Mouse (Mus musculus): ENCODE data around the gene Zbtb7b.
A peak's percentile ranks its signal among the peaks of the same experiment; 100 is the strongest.
"Not testable (repeated sequence)": the region's sequence is repeated elsewhere in the genome, so short reads cannot be mapped to it uniquely, and the experiment has no call there.

The Zbtb7b gene

GRCm38 (mm10) chr3:89394006-89394893, at the start of gene Zbtb7b:
TSS of gene Zbtb7b (minus strand) at chr3:89394776.
- peak; percentile 53 for DNase-seq (ENCODE audit: low spot score)

- DNase-seq (ENCODE audit: low spot score): no peak
These were observed 46.1 kb upstream of the Zbtb7b start for GRCm38 (mm10) chr3:89440691-89441090.

GRCm38 (mm10) chr3:89437269-89437668, 42.7 kb upstream of the Zbtb7b start:
- no peak for DNase-seq (ENCODE audit: low spot score)

GRCm38 (mm10) chr3:89436176-89437113, 41.9 kb upstream of the Zbtb7b start, which contains the start of gene Pbxip1:
TSS of gene Pbxip1 (plus strand) at chr3:89436706.
- DNase-seq (ENCODE audit: low spot score): no peak

- no peak for DNase-seq (ENCODE audit: low spot score)
These were observed 40.5 kb upstream of the Zbtb7b start for GRCm38 (mm10) chr3:89435041-89435440.

GRCm38 (mm10) chr3:89434532-89434931, 40.0 kb upstream of the Zbtb7b start:
- no peak for DNase-seq (ENCODE audit: low spot score)

GRCm38 (mm10) chr3:89432606-89433005, 38.0 kb upstream of the Zbtb7b start:
- DNase-seq (ENCODE audit: low spot score): no peak

- DNase-seq (ENCODE audit: low spot score): peak; percentile 87
These were observed 35.9 kb upstream of the Zbtb7b start, which contains the start of gene Pygo2 for GRCm38 (mm10) chr3:89430171-89431159. TSS of gene Pygo2 (plus strand) at chr3:89430214.

GRCm38 (mm10) chr3:89429021-89429420, 34.4 kb upstream of the Zbtb7b start:
- not testable (repeated sequence) for DNase-seq (ENCODE audit: low spot score)

- peak; percentile 82 for DNase-seq (ENCODE audit: low spot score)
These were observed 31.3 kb upstream of the Zbtb7b start for GRCm38 (mm10) chr3:89425876-89426275.

- no peak for DNase-seq (ENCODE audit: low spot score)
These were observed 30.6 kb upstream of the Zbtb7b start for GRCm38 (mm10) chr3:89425141-89425525.

- no peak for DNase-seq (ENCODE audit: low spot score)
These were observed 30.0 kb upstream of the Zbtb7b start for GRCm38 (mm10) chr3:89424416-89425140.

- no peak for DNase-seq (ENCODE audit: low spot score)
These were observed 28.1 kb upstream of the Zbtb7b start for GRCm38 (mm10) chr3:89422556-89423205.

GRCm38 (mm10) chr3:89421810-89422473, 27.4 kb upstream of the Zbtb7b start:
- DNase-seq (ENCODE audit: low spot score): no peak

GRCm38 (mm10) chr3:89421002-89421774, 26.6 kb upstream of the Zbtb7b start:
- peak; percentile 82 for DNase-seq (ENCODE audit: low spot score)

- no peak for DNase-seq (ENCODE audit: low spot score)
These were observed 25.8 kb upstream of the Zbtb7b start for GRCm38 (mm10) chr3:89420421-89420820.

GRCm38 (mm10) chr3:89419981-89420380, 25.4 kb upstream of the Zbtb7b start:
- no peak for DNase-seq (ENCODE audit: low spot score)

GRCm38 (mm10) chr3:89419571-89419970, 25.0 kb upstream of the Zbtb7b start:
- DNase-seq (ENCODE audit: low spot score): no peak

GRCm38 (mm10) chr3:89418861-89419250, 24.3 kb upstream of the Zbtb7b start:
- no peak for DNase-seq (ENCODE audit: low spot score)
